Mouse (Mus musculus) hindbrain, embryonic 11.5 days (tissue): ENCODE results near the gene Eef2k. TPM values are rescaled to one million over a fixed set of nuclear protein-coding genes. Genes with fewer than 3 reads are reported as not detected.
A peak's percentile ranks its signal among the peaks of the same experiment; 100 is the strongest.

Experiments
- ATAC-seq: fragments of 200-750 bp; cut with Nextera tagmentation; 2 replicates; pipeline ENCODE4 v1.8.0; 2017; ENCODE audit warnings: mild to moderate bottlenecking, moderate TSS enrichment, moderate library complexity; ENCODE audit not compliant: low FRiP score
- DNase-seq: peaks from one replicate; pipeline ENCODE4 v3.0.0-alpha.2; 2015; ENCODE audit warnings: low spot score
- H3K27ac ChIP-seq: fragments of 300-500 bp; sonication (generic); 2 replicates; pipeline ENCODE4 v1.5.1; 2014; ENCODE audit warnings: mild to moderate bottlenecking, low read depth, low read length
- H3K27me3 ChIP-seq: fragments of 300-500 bp; sonication (generic); 2 replicates; pipeline ENCODE4 v1.6.1; 2014; ENCODE audit warnings: mild to moderate bottlenecking, low read length, moderate library complexity, mixed read lengths; ENCODE audit not compliant: control insufficient read depth, insufficient read depth
- H3K36me3 ChIP-seq: fragments of 300-500 bp; sonication (generic); 2 replicates; pipeline ENCODE4 v1.6.1; 2014; ENCODE audit warnings: mild to moderate bottlenecking, low read length, moderate library complexity, mixed read lengths; ENCODE audit not compliant: control insufficient read depth, insufficient read depth
- H3K4me1 ChIP-seq: fragments of 300-500 bp; sonication (generic); replicated peaks from 2 replicates; pipeline ENCODE4 v1.6.1; 2014; ENCODE audit warnings: low read length, mixed read lengths; ENCODE audit not compliant: control insufficient read depth, insufficient read depth
- H3K4me2 ChIP-seq: fragments of 300-500 bp; sonication (generic); replicated peaks from 2 replicates; pipeline ENCODE4 v1.6.1; 2014; ENCODE audit warnings: mild to moderate bottlenecking, low read depth, low read length
- H3K4me3 ChIP-seq: fragments of 300-500 bp; sonication (generic); 2 replicates; pipeline ENCODE4 v1.5.1; 2014; ENCODE audit warnings: low read depth, low read length
- H3K9ac ChIP-seq: fragments of 300-500 bp; sonication (generic); 2 replicates; pipeline ENCODE4 v1.6.1; 2014; ENCODE audit warnings: low read depth, low read length
- H3K9me3 ChIP-seq: fragments of 300-500 bp; sonication (generic); 2 replicates; pipeline ENCODE4 v1.6.1; 2016; ENCODE audit warnings: low read length; ENCODE audit not compliant: control insufficient read depth
- WGBS: fragments of 180-500 bp; shearing (Covaris S2); extraction: QIAGEN DNeasy Blood & Tissue Kit; methylation state at CpG from one replicate; pipeline ENCODE4 v1.1.7; 2014; 5-methylcytosine and 5-hydroxymethylcytosine counted together
- polyA plus RNA-seq: library from polyadenylated mRNA; unstranded; fragments of >200 nt; fragmentation: Nextera tagmentation; extraction: Ambion mirVana; gene quantifications from 2 replicates; pipeline ENCODE4 v1.2.1, GENCODE M21; 2014

Gene Eef2k
- polyA plus RNA-seq, 1 experiment from 2014 or later, result 8.5 TPM

GRCm38 (mm10) chr7:120838436-120839160 lies 4.0 kb upstream of the Eef2k start:
- no peak overlapping the region for H3K4me2 ChIP-seq
- ATAC-seq (no peak), DNase-seq (no peak)
- H3K4me3 ChIP-seq, result no peak overlapping the region
- no peaks in the 10 kb centered on the region for H3K4me1 ChIP-seq
- no peaks in the 10 kb centered on the region for H3K36me3 ChIP-seq
- 76% methylated on average over 5 of the region's 5 CpGs for WGBS
- no peak overlapping the region for H3K9ac ChIP-seq
- no peak overlapping the region for H3K27ac ChIP-seq
- H3K27me3 ChIP-seq, result no peaks in the 10 kb centered on the region
- H3K9me3 ChIP-seq, result no peaks in the 10 kb centered on the region

GRCm38 (mm10) chr7:120839786-120840185 lies 2.8 kb upstream of the Eef2k start:
- H3K27me3 ChIP-seq, result no peaks in the 10 kb centered on the region
- no peak overlapping the region for H3K4me3 ChIP-seq
- H3K27ac ChIP-seq, result no peak overlapping the region
- WGBS, result 61% methylated on average over 2 of the region's 2 CpGs
- ATAC-seq, result no peak
- no peaks in the 10 kb centered on the region for H3K36me3 ChIP-seq
- H3K4me2 ChIP-seq, result no peak overlapping the region
- 0 out of 2 replicates have a peak, but pooled peaks cover 2% of the 10 kb centered on the region for H3K4me1 ChIP-seq
- no peaks in the 10 kb centered on the region for H3K9me3 ChIP-seq
- no peak overlapping the region for H3K9ac ChIP-seq
- no peak for DNase-seq

DNA sequence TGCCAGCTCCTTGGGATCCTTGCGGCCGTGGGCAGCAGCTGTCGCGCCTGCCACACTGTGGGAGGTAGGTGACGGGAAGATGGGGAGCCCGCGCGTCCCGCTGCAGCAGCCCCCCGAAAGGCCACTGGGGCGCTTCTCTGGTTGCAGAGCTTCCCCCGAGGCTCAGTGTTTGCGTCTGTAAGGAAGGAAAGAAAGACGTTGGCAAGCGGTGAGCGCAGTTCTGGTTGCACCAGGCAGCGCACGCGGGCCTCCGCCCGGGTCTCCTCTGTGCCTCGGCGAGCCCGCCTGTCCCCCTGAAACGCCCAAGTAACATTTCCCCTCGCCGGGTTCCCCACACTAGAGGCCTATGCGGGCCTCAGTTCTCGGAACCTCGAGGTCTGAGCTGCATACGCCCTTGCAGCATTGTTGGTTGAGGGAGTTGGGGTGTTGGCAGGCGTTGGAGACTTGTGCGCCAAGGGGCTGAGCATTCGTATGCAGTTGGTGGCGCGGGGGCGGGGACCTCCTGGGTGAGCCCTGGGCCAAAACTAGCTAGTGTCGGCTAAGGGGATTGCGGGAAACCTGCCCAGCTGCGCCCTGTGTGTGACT lies 498 bp downstream of the Eef2k start:
- Histone ChIP-seq H3K4me3 (peak overlapping the region; percentile 67), H3K27ac (peak overlapping the region; percentile 85), H3K27me3 (no peaks in the 10 kb centered on the region), H3K4me1 (0 out of 2 replicates have a peak, but pooled peaks cover 2% of the 10 kb centered on the region), H3K9me3 (no peaks in the 10 kb centered on the region), H3K4me2 (peak overlapping the region; percentile 94), H3K9ac (peak overlapping the region; percentile 84), H3K36me3 (no peaks in the 10 kb centered on the region)
- under 1% methylated on average over 39 of the region's 40 CpGs for WGBS
- DNase-seq (peak; percentile 82), ATAC-seq (peak; percentile 81)

GRCm38 (mm10) chr7:120843852-120844435 lies 1.3 kb downstream of the Eef2k start:
- Histone ChIP-seq H3K9ac (peak overlapping the region; percentile 84), H3K4me3 (peak overlapping the region; percentile 67), H3K27me3 (no peaks in the 10 kb centered on the region), H3K9me3 (no peaks in the 10 kb centered on the region), H3K4me1 (0 out of 2 replicates have a peak, but pooled peaks cover 2% of the 10 kb centered on the region), H3K4me2 (peak overlapping the region; percentile 94), H3K27ac (no peak overlapping the region), H3K36me3 (no peaks in the 10 kb centered on the region)
- DNase-seq, result peak; percentile 32
- under 1% methylated on average over 16 of the region's 16 CpGs for WGBS
- ATAC-seq, result peak; percentile 22; the same call in 1 of the 2 replicates

DNA sequence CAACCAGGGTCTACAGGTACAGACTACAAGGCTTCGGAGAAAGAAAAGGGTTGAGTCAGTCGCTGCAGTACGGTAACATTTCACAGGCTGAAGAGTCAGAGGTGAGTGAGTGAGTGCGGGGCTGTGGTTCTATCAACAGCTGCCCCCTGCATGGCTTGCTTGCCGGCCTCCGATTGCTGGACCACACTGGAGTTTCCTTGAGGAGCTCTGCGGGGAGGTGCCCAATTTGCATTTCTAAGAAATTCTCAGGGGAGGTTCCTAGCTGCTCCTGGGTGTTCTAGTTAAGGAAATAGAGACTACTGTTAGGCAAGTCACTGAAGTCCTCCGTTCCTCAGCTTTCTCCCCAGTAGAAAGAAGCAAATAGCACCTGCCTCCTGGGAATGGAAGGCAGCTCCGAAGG lies 2.1 kb downstream of the Eef2k start:
- Histone ChIP-seq H3K27ac (no peak overlapping the region), H3K4me3 (peak overlapping the region; percentile 67), H3K36me3 (no peaks in the 10 kb centered on the region), H3K9me3 (no peaks in the 10 kb centered on the region), H3K4me1 (0 out of 2 replicates have a peak, but pooled peaks cover 2% of the 10 kb centered on the region), H3K9ac (peak overlapping the region; percentile 84; the same call in 1 of the 2 replicates), H3K4me2 (peak overlapping the region; percentile 94), H3K27me3 (no peaks in the 10 kb centered on the region)
- ATAC-seq, result no peak
- 2% methylated on average over 9 of the region's 9 CpGs for WGBS
- DNase-seq, result no peak

GRCm38 (mm10) chr7:120848831-120849512 lies 6.3 kb downstream of the Eef2k start:
- H3K4me3 ChIP-seq, result no peak overlapping the region
- no peak overlapping the region for H3K27ac ChIP-seq
- H3K4me2 ChIP-seq, result no peak overlapping the region
- H3K4me1 ChIP-seq, result 0 out of 2 replicates have a peak, but pooled peaks cover 2% of the 10 kb centered on the region
- WGBS, result 81% methylated on average over 3 of the region's 3 CpGs
- H3K9ac ChIP-seq, result no peak overlapping the region
- ATAC-seq (no peak), DNase-seq (no peak)
- no peaks in the 10 kb centered on the region for H3K9me3 ChIP-seq
- H3K27me3 ChIP-seq, result no peaks in the 10 kb centered on the region
- H3K36me3 ChIP-seq, result no peaks in the 10 kb centered on the region

DNA sequence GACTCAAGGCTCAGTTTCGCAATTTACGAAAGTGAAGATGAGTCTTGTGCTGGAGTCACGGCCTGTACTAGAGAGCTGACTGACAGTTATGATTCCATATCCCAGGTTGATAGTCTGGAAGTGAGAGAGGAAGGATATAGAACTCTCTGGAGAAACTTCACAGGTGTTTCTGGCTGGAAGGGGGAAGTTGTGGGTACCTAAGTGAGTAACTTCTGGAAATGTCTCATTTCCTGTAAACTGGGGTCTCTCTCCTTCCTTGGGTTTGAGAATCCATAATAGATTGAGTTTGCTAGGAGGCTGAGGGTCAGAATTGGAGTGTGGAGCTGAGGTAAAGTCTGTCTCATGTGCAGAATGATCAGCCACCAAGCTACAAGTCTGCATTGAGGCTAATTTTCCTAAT lies 7.5 kb downstream of the Eef2k start:
- Histone ChIP-seq H3K4me2 (no peak overlapping the region), H3K27me3 (no peaks in the 10 kb centered on the region), H3K4me1 (no peaks in the 10 kb centered on the region), H3K9me3 (no peaks in the 10 kb centered on the region), H3K4me3 (no peak overlapping the region), H3K9ac (no peak overlapping the region), H3K36me3 (no peaks in the 10 kb centered on the region), H3K27ac (no peak overlapping the region)
- ATAC-seq (no peak), DNase-seq (no peak)
- WGBS, result 96% methylated on average over 3 of the region's 3 CpGs

DNA sequence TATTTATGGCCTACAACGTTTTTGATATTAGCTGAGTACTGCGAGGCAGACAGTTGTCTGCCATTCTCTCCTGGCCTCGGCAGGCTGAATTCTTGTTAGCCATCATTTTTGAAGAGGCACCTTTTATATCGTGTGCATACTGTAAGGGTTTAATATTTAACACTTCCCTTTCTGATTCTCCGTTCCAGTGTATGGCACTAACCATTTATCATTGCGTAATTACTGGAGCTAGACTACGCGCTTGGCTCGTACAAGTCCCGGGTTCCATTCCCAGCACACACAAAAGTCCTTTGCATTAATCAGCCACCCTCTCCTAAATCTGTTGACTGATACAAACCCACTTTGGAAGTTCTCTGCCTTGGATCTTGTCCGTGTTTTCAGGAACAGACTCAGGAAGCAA lies 17.2 kb downstream of the Eef2k start:
- Histone ChIP-seq H3K4me3 (no peak overlapping the region), H3K9me3 (no peaks in the 10 kb centered on the region), H3K36me3 (no peaks in the 10 kb centered on the region), H3K4me1 (peaks cover 2% of the 10 kb centered on the region), H3K9ac (no peak overlapping the region), H3K4me2 (no peak overlapping the region), H3K27ac (no peak overlapping the region), H3K27me3 (no peaks in the 10 kb centered on the region)
- no peak for ATAC-seq
- no peak for DNase-seq
- 90% methylated on average over 11 of the region's 11 CpGs for WGBS
